Mouse (Mus musculus) mouse trophoblast stem cell (cell line): Measurements from ENCODE around the gene Tnfrsf13b.

Experiments used
- in situ Hi-C, 2 experiments: fragments of 300-500 bp; cut with MseI, MboI; formaldehyde crosslinking; loops; 2 replicates in 1 of 2; 3 replicates in 1 of 2; pipeline ENCODE4 v1.15.1; 2025

Gene Tnfrsf13b

DNA sequence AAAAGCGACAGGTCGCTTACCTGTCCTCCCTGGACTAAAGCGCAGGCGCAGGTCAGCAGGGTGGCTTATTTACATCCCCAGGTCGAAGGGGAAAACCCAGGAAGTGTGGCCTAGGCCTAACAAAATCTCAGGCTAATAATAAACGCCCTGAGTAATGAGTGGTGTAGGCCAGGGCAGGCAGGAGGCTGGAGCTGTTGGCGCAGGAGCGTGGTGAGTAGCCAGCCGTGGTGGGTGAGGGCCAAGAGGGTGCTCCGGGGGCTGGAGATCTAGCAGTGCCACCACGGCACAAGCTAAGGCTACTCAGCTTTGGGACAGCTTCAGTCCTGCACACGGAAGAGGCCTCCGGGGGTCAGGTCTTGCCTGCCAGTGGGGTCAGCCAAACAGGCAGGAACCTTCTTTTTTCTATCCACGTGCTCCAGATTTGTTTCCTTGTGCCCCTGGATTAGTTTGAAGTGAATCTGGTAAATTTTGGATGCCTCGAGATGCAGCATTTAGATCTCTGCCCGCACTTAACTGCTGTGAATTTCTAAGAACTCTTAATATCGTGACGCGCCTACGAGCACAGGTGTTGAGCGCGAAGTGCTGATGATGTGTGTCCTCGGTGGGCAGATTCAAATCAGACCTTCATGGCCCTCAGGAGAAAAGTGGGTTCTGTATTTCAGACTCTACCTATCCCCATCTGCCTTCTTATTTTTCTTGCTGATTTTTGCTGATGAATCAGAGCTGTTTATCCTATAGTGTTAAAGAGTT is at the start of gene Tnfrsf13b:
Tnfrsf13b (plus strand) TSS at position 150 of the 750 bp plus-strand sequence.
- in situ Hi-C loops, result no loop called here

DNA sequence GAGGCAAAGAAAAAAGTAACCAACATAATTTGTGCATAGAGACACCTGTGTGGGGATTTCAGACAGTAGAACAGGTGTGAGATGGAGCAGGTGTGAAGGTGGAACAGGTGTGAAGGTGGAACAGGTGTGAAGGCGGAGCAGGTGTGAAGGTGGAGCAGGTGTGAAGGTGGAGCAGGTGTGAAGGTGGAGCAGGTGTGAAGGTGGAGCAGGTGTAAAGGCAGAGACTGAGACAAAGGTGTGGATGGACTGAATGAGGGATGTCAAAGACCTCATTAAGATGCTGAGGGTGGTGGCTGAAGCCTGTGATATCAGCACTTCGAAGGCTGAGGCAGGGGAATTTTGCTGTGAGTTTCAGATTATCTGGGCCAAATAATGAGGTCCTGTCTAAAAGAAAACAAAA is 44.9 kb upstream of the Tnfrsf13b start:
- in situ Hi-C loops, result loop anchor here in 1 of 2 experiments (5.0 kb wide), 1 partner anchor 129 kb away; no protein-coding TSS in a partner anchor

DNA sequence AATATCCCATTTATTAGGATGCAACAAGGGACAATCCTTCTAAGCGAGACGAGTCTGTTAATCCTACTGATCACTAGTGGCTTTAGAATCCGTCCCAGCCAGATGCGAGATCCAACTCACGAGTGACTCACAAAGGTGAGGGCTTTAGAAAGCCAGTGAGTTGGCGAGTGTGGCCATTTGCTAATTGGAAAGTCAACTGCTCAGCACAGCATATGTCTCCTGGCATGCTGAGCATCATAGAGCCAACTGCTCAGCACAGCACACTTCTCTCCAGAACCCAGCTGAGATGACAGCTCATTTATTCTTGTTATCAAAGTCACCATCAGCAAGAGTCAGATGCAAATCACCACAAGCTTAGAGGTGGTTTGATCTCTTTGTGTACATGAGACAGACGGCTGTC is 36.4 kb upstream of the Tnfrsf13b start:
- in situ Hi-C loops, result no loop called here

DNA sequence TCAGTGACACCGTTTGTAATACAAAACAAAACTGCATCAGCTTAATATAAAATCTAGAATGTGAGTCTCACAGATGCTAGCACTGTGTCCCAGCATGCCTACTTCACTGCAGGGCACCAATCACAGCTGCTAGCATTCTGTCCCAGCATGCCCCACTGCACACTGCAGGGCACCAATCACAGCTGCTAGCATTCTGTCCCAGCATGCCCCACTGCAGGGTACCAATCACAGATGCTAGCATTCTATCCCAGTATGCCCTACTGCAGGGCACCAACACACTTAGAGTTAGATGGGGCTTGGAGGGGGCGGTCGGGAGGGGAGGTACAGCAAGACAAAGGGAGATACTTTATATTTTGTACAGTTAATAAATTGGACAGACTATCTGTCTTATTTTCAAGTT is 35.4 kb upstream of the Tnfrsf13b start:
- in situ Hi-C loops, result no loop called here

DNA sequence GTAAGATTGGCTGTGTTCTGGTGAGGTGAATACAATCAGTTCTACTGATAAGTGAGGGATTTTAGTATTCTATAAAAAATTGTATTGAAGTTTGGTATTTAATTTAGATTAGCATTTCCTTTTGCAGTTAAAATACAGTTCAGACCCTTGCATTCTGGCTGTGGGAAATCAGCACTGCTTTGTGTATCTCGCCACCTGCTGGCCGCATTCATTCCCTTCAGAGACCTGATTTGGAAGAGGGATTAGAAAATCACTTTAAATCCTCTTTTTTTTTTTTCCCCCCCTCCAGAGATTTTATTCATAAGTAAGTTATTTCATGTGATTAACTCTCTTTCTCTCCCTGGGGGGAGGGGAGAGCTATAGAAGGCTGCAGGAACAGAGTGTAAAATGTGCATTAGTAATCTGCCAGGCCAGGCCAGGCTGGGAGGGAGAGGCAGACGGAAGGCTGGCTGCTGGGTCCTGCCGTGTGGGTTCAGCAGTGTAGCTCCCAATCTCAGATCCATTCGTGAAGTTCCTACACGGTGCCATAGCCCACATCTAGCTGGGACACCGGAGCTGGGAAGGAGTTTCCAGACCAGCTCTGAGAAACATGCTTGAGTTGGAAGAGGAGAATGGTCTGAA is 34.8 kb upstream of the Tnfrsf13b start:
- in situ Hi-C loops, result no loop called here

DNA sequence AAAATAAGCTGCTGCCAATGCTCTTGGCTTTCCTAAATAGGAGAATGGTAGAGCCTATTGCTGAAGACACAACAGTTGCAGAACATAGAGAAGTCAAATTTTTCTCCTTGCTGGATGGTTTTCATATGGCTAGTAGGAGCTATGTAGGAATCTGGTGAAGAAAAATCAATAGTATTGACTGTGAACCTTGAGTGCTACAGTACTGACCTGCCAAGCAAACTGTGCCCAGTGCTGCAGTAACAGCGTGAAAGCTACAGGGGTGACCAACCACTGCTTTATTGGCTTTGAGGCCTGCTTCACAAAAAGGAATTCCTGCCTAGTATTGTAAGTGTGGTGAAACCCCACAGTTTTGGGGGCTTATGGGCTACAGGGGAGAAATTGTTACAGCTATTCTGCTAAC is 28.5 kb upstream of the Tnfrsf13b start:
- in situ Hi-C loops, result no loop called here

DNA sequence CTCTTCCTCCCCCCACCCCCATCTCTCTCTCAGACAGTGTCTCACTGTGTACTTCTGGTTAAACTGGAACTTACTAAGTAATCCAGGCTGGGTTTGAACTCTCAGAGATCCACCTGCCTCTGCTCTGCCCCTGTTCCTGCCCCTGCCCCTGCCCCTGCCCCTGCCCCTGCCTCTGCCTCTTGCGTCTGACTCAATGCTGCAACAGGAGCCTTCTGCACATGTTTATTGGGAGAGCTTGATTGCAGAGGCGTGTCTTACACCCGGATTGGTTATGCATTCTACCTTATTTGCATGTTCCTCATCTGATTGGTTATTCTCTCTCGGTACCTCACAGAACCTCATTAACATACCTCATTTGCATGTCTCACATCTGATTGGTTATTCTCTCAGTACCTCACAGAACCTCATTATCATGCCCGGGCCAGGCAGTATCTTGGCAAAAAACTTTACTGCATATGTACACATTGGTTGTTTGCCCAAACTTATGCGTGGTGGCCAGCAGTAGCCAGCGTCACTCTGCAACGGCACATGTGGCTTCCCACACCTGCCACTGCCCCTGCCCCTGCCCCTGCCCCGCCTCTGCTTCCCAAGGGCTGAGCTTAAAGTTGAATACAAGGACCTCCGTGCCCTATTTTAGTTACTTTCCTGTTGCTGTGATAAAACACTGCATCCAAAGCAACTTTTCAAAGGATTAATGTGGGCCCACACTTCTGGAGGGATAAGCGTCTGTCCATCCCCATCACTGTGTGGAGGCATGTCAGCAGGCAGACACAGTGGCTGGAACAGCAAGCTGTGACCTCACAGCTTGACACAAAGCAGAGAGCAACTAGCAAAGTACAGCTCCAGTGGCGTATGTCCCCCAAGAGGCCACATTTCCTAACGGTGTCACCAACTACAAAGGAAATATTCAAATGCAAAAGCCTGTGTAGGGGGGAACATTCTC is 23.9 kb upstream of the Tnfrsf13b start:
- in situ Hi-C loops, result no loop called here

DNA sequence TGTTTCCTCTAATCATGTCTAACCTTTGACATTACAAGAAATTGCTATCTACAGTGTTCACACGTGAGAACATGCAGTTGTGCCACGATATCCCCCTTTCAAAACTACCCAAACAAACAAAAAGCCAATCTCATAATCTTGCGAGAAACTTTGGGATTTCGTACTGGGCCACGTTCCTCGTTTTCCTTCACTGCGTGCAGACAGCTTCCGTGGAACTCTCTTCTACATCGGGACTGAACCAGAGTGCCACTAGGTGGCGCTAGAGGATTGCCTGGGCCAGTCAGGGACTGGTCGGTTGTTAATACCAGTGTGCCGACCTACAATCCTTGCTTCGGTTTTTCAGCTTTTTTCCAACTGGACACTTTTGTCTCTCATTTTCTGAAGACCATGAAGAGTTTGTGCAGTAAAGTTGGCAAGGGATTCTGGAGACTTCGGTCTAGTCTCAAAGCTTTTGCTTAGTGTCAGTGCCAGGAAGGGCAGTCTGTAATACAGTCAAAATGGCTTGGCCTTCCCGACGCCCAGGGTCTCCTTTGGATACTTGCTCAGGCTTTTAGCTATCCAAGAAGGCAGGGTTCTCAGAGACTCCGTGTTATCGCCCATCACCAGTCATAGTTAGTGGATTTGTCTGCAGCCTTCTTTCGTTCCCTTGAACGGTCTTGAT is 22.2 kb upstream of the Tnfrsf13b start:
- in situ Hi-C loops, result no loop called here

DNA sequence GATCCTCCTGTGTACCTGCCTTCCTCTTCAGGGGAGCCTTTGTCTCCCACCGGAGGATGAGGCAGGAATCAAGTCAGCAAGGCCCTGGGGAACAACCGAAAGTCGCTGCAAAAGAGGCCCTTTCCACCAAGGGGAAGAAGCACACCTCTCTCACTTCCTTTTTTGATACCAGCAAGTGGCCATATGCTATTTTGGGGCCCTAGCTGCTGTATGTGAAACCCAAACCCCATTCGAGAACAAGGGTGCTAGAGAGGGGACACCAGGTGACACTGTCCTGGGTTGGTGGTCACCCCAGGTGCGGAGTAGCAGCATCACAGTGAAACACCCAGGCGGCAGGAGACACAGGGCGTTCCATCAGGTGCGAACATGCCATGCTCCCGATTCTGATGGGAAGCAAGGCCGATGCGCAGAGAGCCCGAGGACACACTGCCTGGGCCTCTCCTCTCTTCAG is 17.6 kb upstream of the Tnfrsf13b start:
- in situ Hi-C loops, result no loop called here

DNA sequence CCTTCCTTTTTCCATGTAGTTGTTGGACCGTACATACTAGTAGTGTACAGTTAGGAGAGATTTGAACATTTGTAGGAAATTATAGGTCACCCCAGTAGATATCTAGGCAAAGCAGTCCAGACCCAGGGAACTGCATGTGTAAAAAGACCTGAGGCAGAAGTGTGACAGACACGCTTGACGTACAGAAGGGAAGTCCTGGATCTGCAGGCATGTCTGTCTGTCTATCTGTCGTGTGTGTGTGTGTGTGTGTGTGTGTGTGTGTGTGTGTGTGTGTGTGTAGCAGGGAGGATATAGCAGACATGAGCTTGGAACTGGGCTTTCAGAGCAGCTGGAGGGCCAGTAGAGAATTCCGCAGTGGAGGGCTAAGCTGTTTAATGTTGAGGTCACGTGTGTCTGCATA is 16.8 kb upstream of the Tnfrsf13b start:
- in situ Hi-C loops, result no loop called here

DNA sequence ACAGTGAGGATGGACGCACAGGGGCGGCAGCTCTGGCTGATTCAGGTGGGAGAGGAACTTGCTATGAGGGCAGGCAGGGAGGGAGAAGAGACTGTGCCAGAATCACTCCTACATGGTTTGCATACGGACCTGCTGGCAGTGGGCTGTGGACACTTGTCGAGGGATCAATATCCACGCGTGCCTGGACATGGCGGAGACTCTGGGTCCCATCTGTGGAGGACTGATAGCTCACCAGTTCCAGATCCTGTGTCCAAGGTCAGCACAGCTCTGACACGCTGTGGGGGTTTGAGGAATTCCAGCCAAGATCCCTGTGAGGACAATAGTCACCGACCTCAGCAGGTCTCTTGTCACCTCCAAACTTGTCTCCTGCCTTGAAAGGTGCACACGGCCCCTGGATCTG is 16.4 kb upstream of the Tnfrsf13b start:
- in situ Hi-C loops, result no loop called here

DNA sequence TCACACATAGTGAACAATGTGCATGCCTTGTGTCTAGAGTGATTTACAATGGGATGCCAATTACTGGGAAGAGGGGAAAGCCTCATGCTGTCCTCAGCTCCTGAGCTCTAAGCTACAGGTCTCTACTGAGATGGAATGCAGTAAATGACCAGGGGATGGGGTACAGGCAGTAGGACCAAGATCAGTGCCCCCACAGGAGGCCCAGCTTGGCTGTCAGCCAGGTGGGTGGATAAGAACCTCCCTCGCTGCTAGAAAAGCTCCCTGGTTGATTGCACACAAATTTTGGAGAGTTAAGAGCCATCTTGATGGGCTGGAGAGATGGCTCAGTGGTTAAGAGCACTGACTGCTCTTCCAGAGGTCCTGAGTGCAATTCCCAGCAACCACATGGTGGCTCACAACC is 15.6 kb upstream of the Tnfrsf13b start:
- in situ Hi-C loops, result no loop called here

DNA sequence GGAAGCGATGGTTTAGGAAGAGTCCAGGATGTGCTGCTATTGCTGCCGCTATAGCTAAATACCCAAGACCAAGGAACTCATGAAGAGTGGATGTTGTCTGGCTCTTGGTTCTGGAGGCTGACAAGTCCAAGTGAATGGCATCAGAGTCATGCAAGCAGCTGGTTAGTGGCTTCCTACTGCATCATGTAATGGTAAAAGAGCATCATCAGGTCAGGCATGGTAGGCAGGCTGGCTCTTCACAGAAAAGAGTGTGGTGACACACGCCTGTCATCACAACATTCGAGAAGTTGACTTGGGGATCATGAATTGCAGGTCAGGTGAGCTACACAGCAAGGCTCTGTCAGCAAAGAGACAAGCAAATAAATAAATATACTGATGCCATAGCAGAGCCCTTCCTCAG is 15.1 kb upstream of the Tnfrsf13b start:
- in situ Hi-C loops, result no loop called here

DNA sequence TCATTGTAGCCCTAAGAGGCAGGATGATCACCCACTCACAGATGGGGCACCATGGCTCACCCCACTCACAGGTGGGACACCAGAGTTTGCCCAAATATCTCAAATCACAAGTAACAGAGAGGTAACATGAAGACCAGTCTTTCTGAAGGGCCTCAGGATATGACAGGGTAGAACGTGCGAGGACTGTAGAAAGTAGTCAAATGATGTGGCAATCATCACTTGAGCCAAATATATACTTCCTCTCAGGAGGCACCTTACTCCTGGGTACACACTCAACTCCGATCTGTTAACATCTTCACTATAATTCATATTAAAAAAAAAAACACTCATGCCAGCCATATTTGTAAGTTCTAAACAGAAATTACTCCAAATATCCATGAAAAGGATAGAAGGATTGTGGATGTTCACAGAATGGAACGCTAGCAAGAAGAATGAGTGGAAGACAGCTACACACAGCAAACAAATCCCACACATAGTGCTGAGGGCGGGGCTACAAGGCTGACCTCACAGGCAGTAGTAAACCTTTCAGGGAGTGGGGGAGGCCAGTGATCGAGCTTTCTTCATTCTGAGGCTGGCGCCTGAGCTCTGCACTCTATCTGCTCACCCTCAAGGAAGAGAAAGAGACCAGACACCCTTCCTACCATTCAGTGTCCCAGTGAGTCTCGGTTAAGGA is 14.1 kb upstream of the Tnfrsf13b start:
- in situ Hi-C loops, result no loop called here

DNA sequence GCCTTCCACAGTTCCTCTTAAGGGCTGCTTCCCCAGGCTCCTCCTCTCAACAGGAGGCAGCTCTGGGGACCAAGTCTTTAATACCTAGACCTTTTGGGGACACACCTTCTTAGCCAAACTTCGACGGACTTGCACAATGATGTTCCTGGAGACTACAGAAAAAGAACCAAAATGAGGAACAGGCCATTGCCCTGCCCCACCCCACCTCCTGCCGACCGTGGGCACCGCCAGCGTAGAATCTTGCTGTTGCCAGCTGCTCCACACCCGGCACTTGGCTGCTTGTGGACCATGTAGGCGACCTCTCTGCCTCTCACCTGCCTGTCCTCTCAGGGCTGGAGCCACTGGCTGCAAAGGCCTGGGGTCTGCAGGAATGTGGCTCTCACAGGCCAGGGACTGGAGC is 10.3 kb upstream of the Tnfrsf13b start:
- in situ Hi-C loops, result no loop called here

DNA sequence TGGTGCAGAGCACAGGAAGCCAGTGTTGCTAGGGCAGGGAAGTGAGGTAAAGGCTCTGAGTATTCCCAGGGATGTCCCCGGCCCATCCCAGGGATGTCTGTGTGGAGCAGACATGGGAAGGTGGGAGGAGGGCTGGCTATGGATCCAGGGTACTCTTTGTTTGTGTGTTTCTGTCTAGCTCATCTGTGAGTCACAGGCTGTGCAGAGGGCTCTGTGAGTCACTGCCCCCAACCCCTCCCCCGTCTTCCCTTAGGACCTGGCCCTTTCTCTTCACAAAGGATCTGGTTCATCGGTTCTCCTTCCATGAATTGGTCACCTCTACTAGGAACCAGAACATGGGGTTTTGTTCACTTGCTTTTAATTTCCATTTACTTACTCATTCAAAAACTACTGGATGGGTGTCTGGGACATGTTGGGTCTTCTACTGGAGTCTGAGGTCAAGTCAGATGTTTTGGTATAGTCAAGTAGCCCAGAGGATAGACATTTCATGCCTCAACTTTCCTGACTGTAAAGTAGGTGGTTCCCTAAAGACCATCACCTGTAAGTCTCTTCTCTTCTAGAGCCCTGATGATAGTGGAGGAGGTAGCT is 6.5 kb upstream of the Tnfrsf13b start:
- in situ Hi-C loops, result no loop called here

DNA sequence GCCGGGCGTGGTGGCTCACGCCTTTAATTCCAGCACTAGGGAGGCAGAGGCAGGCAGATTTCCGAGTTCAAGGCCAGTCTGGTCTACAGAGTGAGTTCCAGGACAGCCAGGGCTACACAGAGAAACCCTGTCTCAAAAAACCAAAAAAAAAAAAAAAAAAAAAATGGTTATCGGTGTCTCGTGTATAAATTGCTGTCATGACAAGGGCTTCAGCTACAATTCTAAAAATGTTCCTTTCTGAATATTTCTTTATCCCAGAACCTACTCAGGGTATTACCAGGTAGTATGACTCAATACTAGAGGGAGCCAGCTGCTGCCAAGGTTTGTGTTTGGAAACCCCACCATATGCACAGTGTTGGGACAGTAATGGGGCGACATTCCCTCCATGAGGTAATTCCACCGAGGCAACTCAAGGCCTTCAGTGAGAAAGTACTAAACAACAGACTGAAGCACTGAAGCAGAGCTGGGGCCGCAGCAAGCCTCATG is 4.2 kb upstream of the Tnfrsf13b start:
- in situ Hi-C loops, result no loop called here

DNA sequence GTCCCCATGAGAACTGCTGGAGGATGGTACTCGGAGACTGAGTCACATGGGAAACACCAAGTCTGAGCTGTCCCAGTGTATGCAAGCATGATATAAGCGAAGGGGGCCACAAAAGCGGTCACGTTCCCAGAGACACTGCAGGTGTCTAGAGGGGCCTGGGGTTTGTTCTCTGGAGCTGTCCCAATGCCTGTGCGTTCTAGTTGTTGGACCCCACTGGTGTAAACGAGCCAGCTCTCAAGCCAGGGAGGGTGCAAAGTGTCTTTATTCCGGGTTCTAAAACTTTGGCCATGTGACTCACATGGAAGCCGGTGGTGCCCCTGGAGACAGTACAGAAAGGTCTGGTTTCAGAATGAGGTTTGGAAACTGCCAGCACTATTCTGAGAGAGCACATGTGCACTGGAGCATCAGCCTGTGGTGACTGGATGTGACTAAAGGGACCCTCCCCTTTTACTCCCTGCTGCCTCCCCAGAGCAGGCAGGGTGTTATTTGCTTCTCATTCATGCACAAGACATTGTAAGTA is 3.7 kb upstream of the Tnfrsf13b start:
- in situ Hi-C loops, result no loop called here

DNA sequence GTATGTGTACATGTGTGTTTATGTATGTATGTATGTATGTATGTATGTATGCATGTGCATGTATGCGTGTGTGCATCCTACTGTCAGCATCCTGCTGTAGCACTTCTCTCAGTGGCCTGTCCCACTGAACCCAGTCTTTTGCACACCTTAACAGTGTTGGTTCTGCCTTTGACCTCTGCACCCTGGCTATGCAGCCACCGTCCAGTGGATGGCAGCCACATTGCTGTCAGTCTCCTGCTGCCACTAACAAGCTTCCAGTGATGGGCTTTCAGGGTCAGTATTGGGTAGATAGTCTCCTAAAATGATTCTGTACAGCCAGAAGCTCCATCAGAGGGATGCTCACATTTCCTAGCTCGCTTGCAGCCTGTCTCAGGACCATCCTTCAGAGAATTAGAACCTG is 2.7 kb upstream of the Tnfrsf13b start:
- in situ Hi-C loops, result no loop called here

DNA sequence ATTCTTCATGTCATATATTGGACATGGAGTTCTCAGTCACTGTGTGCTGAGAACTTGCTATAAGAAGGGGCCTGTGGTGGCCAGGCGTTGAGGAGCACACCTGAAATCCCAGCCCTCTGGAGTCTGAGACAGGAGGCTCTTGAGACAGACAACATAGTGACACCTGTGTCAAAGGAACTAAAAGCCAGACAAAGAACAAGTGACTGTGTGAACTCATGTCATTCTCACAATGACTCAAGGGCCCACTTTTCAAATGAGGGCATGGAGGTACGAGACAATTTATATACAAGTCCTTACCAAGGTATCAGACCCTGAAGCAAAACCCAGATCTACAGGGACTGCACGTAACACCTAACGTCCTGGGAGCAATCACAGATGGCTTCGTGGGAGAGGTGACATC is 585 bp upstream of the Tnfrsf13b start:
- in situ Hi-C loops, result no loop called here
